Mouse (Mus musculus) myocyte (in vitro differentiated cells): Measurements from ENCODE around the gene Prrc2b. TPM values are rescaled to one million over a fixed set of nuclear protein-coding genes. Genes with fewer than 3 reads are reported as not detected.

Experiments used
- H3K27me3 ChIP-seq: one replicate; pipeline ENCODE4 v1.6.1; 2011; ENCODE audit not compliant: control insufficient read depth, insufficient read depth, insufficient read length
- H3K36me3 ChIP-seq: one replicate; pipeline ENCODE4 v1.6.1; 2011; ENCODE audit not compliant: control insufficient read depth, insufficient read depth
- H3K4me2 ChIP-seq: one replicate; pipeline ENCODE4 v1.6.1; 2011; ENCODE audit warnings: low read depth, control low read depth
- H3K4me3 ChIP-seq: one replicate; pipeline ENCODE4 v1.5.1; 2011; ENCODE audit warnings: mild to moderate bottlenecking, control low read depth, moderate library complexity
- H3K79me2 ChIP-seq: one replicate; pipeline ENCODE4 v1.6.1; 2011; ENCODE audit not compliant: control insufficient read depth, insufficient read depth
- H3ac ChIP-seq: one replicate; pipeline ENCODE4 v1.6.1; 2011; ENCODE audit not compliant: control insufficient read depth, insufficient read length
- CEBPB ChIP-seq: IDR thresholded peaks from 2 replicates; pipeline ENCODE4 v1.6.1; 2011; ENCODE audit warnings: mild to moderate bottlenecking, moderate library complexity; ENCODE audit not compliant: poor library complexity, insufficient read depth, severe bottlenecking
- E2F4 ChIP-seq: IDR thresholded peaks from one replicate; pipeline ENCODE4 v1.6.1; 2011; ENCODE audit warnings: mild to moderate bottlenecking, control low read depth, moderate library complexity; ENCODE audit not compliant: insufficient read depth
- MAX ChIP-seq: IDR thresholded peaks from one replicate; pipeline ENCODE4 v1.6.1; 2011; ENCODE audit warnings: low read depth, mild to moderate bottlenecking, control low read depth
- MYOD1 ChIP-seq, 3 experiments: IDR thresholded peaks; one replicate each; pipeline ENCODE4 v1.6.1; 2011; ENCODE audit warnings: control low read depth in 2 of 3, low read depth in 2 of 3, mild to moderate bottlenecking in 2 of 3, moderate library complexity in 1 of 3; ENCODE audit not compliant: insufficient read length in 2 of 3, control insufficient read depth in 1 of 3
- MYOG ChIP-seq, 3 experiments: IDR thresholded peaks; one replicate each; pipeline ENCODE4 v1.6.1; 2011; ENCODE audit warnings: control low read depth in 2 of 3, low read depth in 2 of 3, mild to moderate bottlenecking in 2 of 3; ENCODE audit not compliant: insufficient read length in 2 of 3, control insufficient read depth in 1 of 3, insufficient read depth in 1 of 3
- POLR2A ChIP-seq: IDR thresholded peaks from one replicate; pipeline ENCODE4 v1.6.1; 2011; ENCODE audit warnings: low read depth, mild to moderate bottlenecking, control low read depth, moderate library complexity; ENCODE audit not compliant: insufficient read length
- POLR2AphosphoS2 ChIP-seq: IDR thresholded peaks from one replicate; pipeline ENCODE4 v1.6.1; 2011; ENCODE audit warnings: low read depth, control low read depth; ENCODE audit not compliant: insufficient read length
- REST ChIP-seq: IDR thresholded peaks from one replicate; pipeline ENCODE4 v1.6.1; 2011; ENCODE audit warnings: mild to moderate bottlenecking, control low read depth, moderate library complexity; ENCODE audit not compliant: insufficient read depth, insufficient read length
- SRF ChIP-seq: IDR thresholded peaks from one replicate; pipeline ENCODE4 v1.6.1; 2011; ENCODE audit warnings: low read depth; ENCODE audit not compliant: control insufficient read depth, insufficient read length
- TCF12 ChIP-seq: IDR thresholded peaks from one replicate; pipeline ENCODE4 v1.6.1; 2011; ENCODE audit warnings: mild to moderate bottlenecking, control low read depth; ENCODE audit not compliant: poor library complexity, insufficient read depth, severe bottlenecking
- TCF3 ChIP-seq: IDR thresholded peaks from one replicate; pipeline ENCODE4 v1.6.1; 2011; ENCODE audit warnings: low read depth, control low read depth; ENCODE audit not compliant: insufficient read length
- USF1 ChIP-seq: IDR thresholded peaks from one replicate; pipeline ENCODE4 v1.6.1; 2011; ENCODE audit warnings: low read depth, mild to moderate bottlenecking, control low read depth, moderate library complexity
- polyA plus RNA-seq: library from polyadenylated mRNA; unstranded; fragments of >200 nt; fragmentation: generic; extraction: Trizol; gene quantifications from one replicate; pipeline ENCODE4 v1.2.1, GENCODE M21; 2012; ENCODE audit warnings: missing spikeins

The Prrc2b gene
- polyA plus RNA-seq, 1 experiment = 76.2 TPM

GRCm38 (mm10) chr2:32221577-32221976, 70.7 kb downstream of the Prrc2b start:
- no peak overlapping the region for H3K4me3 ChIP-seq
- H3K79me2 ChIP-seq = no peaks in the 10 kb centered on the region
- H3ac ChIP-seq = no peak overlapping the region
- H3K4me2 ChIP-seq = no peak overlapping the region
- peaks cover 43% of the 10 kb centered on the region for H3K36me3 ChIP-seq
- no peaks in the 10 kb centered on the region for H3K27me3 ChIP-seq
- no peak for TF ChIP-seq SRF
- TF ChIP-seq USF1 = no peak
- no peak for TF ChIP-seq MYOG (IDR thresholded peaks at IDR 0.05; ENCODE audit: control insufficient read depth in 1 of 3, insufficient read depth in 1 of 3, insufficient read length in 2 of 3, low read depth in 2 of 3)
- no peak for TF ChIP-seq TCF12
- no peak for TF ChIP-seq TCF3
- TF ChIP-seq POLR2A = no peak
- no peak for TF ChIP-seq MYOD1 (IDR thresholded peaks at IDR 0.05; ENCODE audit: control insufficient read depth in 1 of 3, insufficient read length in 2 of 3, low read depth in 2 of 3)
- no peak for TF ChIP-seq REST

GRCm38 (mm10) chr2:32222057-32222456, 71.2 kb downstream of the Prrc2b start:
- H3K36me3 ChIP-seq = peaks cover 39% of the 10 kb centered on the region
- H3K79me2 ChIP-seq = no peaks in the 10 kb centered on the region
- no peak overlapping the region for H3ac ChIP-seq
- TF ChIP-seq POLR2AphosphoS2 (no peak), TCF12 (no peak), REST (no peak), TCF3 (no peak), SRF (no peak), CEBPB (no peak), USF1 (no peak), MYOG (IDR thresholded peaks at IDR 0.05; ENCODE audit: control insufficient read depth in 1 of 3, insufficient read depth in 1 of 3, insufficient read length in 2 of 3, low read depth in 2 of 3) (no peak), MYOD1 (IDR thresholded peaks at IDR 0.05; ENCODE audit: control insufficient read depth in 1 of 3, insufficient read length in 2 of 3, low read depth in 2 of 3) (no peak), POLR2A (no peak), E2F4 (no peak), MAX (no peak)
- no peaks in the 10 kb centered on the region for H3K27me3 ChIP-seq
- no peak overlapping the region for H3K4me3 ChIP-seq
- no peak overlapping the region for H3K4me2 ChIP-seq

- TF ChIP-seq POLR2AphosphoS2 = peak; percentile 50
- no peak for TF ChIP-seq TCF3
- TF ChIP-seq TCF12 = no peak
- H3K4me3 ChIP-seq = peak overlapping the region; percentile 86
- H3K4me2 ChIP-seq = peak overlapping the region; percentile 95
- no peaks in the 10 kb centered on the region for H3K27me3 ChIP-seq
- H3K36me3 ChIP-seq = peaks cover 23% of the 10 kb centered on the region
- H3K79me2 ChIP-seq = no peaks in the 10 kb centered on the region
- peak overlapping the region; percentile 27 for H3ac ChIP-seq
Measured at GRCm38 (mm10) chr2:32235433-32235832, 84.6 kb downstream of the Prrc2b start.

- peak within 1 kb of the TSS; percentile 86 for H3K4me3 ChIP-seq
- peak in 1 of 3 experiments; percentile 46 for TF ChIP-seq MYOD1 (IDR thresholded peaks at IDR 0.05; ENCODE audit: control insufficient read depth in 1 of 3, insufficient read length in 2 of 3, low read depth in 2 of 3)
- TF ChIP-seq USF1 = no peak
- peak; percentile 82 for TF ChIP-seq SRF
- no peak for TF ChIP-seq CEBPB
- no peak for TF ChIP-seq MAX
- peak in 2 of 3 experiments; percentile 20 to 60 for TF ChIP-seq MYOG (IDR thresholded peaks at IDR 0.05; ENCODE audit: control insufficient read depth in 1 of 3, insufficient read depth in 1 of 3, insufficient read length in 2 of 3, low read depth in 2 of 3)
- TF ChIP-seq TCF3 = no peak
- no peak for TF ChIP-seq TCF12
- peak; percentile 96 for TF ChIP-seq POLR2AphosphoS2
- TF ChIP-seq REST = no peak
- TF ChIP-seq E2F4 = no peak
- peak; percentile 81 for TF ChIP-seq POLR2A
- no peaks in the 10 kb centered on the region for H3K27me3 ChIP-seq
- H3K79me2 ChIP-seq = no peaks in the 10 kb centered on the region
- peak within 1 kb of the TSS; percentile 27 for H3ac ChIP-seq
- peak within 1 kb of the TSS; percentile 95 for H3K4me2 ChIP-seq
- H3K36me3 ChIP-seq = peaks cover 21% of the 10 kb centered on the region
Measured at GRCm38 (mm10) chr2:32235886-32236759, 85.2 kb downstream of the Prrc2b start, which contains the start of gene Pomt1. TSS of gene Pomt1 (plus strand) at chr2:32236590.
